Mouse (Mus musculus) activated CD4-positive, CD25-positive, alpha-beta regulatory T cell, adult 4 months (primary cell): ENCODE results near the gene Glud1. TPM values are rescaled to one million over a fixed set of nuclear protein-coding genes. Genes with fewer than 3 reads are reported as not detected.

Experiments
- ATAC-seq: one replicate; pipeline ENCODE4 v1.8.0; 2017
- polyA plus RNA-seq, 2 experiments: library from polyadenylated mRNA; unstranded; fragments of 100-300 nt; shearing (Covaris generic); gene quantifications; one replicate each; pipeline ENCODE4 v1.2.1; 2017

Glud1 gene
- polyA plus RNA-seq, result 10 to 100 TPM; 37.3 to 50.1 TPM

DNA sequence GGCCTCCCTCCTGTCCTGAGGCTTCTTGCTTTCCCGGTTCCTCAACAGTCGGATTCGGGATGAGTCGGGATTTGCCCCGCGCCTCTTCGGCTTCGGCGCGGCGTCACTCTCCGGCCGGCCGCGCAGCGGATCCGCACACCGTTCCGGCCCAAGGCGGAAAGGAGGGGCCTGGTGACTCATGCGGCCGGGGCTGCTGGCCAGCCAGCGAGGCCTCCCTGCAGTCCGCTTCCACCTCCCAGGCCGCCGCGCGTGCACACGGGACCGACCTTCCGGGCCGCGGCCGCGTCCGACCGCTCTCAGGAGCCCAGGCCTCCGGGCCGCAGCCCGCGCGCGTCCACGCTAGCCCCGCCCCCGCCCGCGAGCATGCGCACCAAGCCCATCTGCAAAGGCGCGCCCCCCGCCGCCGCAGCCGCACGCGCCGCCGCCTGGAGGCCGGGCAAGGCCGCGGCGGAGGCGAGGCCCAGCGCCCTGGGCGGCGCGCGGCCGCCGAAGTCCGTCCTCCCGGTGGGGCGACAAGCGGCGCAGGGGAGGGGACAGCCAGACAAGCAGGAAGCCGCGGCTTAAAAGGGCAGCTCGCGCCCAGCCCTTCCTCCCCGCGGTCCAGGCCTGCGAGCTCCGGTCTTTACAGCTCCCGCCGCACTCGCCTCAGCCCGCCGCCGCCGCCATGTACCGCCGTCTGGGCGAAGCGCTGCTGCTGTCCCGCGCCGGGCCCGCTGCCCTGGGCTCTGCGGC is at the start of gene Glud1, which contains the start of gene Shld2:
TSS of gene Glud1 (plus strand) at position 494 of the 732 bp plus-strand sequence.
TSS of gene Shld2 (minus strand) at position 260 of the 732 bp plus-strand sequence.
- peak; percentile 84 for ATAC-seq

DNA sequence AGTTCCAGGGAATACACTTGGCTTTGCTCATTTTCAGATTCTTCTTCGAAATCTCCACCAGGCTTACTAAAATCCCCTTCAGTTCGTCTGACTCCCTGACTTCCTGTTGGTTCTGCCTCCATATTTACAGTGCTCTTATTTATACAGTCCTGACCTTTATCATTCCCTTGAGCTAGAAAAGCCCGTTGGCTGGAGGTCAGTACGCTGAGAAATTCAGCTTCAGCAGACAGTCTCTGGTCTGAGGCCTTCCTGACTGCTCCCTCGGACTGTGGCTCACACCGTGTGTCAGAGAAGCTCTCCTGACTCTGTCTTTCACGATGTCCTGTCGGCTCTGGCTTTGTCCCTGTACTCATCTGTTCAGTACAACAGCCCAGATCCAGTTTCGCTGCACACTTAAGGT is 42.5 kb upstream of the Glud1 start:
- no peak for ATAC-seq

DNA sequence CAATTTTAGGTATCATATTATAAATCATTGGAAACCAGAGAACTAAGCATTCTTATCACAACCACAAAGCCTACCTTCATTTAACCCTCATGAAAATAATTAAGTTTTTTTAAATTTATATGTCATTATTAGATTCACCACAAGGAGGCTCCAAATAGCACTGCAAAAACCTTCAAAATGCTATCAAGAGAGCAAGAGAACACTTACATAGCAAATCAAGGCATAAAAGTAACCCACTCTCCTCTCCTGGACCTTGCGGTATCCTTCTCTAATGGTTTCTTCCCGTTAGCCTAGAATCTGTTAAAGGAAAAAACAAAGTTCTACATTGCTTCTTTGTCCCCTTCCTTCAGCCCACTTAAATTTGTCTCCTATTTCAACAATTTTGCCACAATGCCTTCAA is 37.2 kb upstream of the Glud1 start:
- ATAC-seq, result peak; percentile 57

DNA sequence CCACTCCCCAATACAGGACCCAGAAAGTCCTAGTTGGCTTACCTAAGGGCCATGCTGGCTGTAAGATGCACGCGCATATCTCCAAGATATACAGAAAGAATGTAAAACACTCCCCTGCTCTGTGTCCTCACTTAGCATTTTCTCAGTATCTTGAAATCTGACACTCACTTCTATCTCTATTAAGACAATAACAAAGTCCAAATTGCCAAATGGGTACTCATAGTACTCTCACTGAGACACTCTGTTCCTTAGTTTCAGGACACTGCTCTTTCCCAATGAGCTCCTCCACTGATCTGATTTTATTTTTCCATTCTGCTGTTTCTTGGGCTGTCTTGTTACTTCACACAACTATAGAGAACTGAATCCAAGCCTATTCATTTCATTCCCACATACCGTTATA is 36.4 kb upstream of the Glud1 start:
- ATAC-seq, result no peak

DNA sequence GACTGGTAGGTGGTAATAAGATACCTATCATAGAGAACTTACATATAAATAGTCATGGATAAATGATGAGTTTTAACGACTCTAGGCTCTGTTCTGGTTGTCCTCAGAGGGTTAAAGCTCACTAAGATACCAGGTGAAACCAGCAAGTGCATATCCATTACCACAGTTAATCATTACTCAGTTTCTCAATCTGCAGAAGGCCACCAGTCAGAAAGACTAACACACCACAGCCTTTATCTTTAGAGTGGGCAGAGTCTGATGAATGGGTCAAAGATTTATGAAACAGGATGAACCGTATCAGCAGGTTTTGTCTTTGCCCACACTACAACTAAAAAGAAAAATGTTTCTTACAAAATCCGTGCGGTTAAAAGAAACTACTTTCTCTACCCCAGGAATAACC is 35.3 kb upstream of the Glud1 start:
- no peak for ATAC-seq

DNA sequence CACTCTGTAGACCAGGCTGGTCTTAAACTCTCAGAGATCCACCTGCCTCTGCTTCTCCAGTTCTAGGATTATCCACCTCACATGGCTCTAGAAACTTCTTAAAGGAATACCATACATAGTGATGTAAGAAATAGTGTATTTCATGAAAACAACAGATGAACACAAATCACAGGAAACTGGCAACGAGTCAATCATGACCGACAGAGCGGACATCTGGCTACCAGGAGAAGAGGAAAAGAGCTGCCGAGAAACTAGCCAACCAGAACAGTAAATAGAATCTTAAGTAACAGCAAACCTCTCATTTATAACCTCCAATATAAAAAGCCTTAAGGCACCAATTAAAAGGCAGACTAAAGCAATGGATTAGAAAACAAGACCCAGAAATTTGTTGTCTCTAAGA is 30.8 kb upstream of the Glud1 start:
- ATAC-seq, result no peak

DNA sequence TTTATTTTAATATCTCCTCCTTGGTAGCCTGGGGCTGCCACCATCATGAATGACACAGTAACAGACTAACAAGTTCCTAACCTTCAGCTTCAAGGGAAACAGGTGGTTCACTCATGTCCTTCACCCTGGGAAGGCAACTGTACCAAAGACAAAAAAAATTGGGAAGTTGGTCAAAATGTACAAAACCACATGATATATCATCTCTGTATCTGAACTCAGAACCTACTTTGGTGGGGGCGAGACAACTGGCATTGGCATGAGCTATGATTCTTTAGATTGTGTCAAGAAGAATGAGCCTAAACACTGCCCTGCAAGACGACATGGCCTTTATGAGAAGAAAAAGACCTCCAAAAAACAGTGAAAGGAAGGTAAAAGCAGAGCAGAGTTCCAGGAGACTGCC is 29.7 kb upstream of the Glud1 start:
- ATAC-seq, result no peak

DNA sequence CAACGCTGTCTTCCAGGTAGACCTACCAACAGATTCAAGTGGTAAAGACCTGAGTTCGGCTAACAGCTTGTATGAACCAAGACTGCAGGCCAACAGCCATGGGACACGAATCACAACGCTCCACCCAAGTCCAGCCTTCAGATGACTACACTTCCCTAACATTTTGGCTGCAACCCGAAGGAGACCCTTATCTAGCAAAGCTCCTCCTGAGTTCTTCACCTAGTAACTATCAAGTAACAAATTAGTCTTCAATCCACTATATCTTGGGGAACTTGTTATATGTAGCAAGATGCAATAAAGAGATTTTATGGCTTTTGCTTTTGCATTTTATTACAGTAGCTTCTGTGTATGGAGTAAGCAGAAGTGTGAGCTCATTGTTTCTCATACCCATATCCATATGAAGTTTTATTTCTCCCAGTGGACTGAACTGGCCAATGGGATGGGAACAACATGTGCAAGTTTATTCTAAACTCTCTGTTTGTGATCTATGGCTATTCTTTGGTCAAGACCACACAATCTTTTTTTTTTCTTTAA is 28.7 kb upstream of the Glud1 start:
- ATAC-seq, result no peak

DNA sequence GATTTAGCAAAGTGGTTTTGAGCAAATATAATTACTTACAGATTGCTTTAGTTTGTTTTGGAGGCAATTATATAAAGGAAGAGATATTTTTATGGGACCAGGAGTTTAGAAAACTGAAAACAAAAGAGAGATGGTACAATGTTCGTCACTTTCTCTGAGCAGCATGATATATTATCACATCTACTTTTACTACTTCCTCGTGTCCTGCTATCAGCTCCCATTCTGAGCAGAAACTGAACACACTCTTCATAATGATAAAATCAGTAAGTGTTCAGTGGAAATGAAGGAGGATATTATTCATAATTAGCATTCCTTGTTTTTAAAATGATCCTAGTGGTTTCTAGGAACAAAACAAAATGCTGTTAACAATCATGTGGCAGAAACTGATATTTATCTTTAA is 22.1 kb upstream of the Glud1 start:
- no peak for ATAC-seq

- ATAC-seq, result no peak
These were observed 21.1 kb upstream of the Glud1 start for GRCm38 (mm10) chr14:34289259-34290015.

DNA sequence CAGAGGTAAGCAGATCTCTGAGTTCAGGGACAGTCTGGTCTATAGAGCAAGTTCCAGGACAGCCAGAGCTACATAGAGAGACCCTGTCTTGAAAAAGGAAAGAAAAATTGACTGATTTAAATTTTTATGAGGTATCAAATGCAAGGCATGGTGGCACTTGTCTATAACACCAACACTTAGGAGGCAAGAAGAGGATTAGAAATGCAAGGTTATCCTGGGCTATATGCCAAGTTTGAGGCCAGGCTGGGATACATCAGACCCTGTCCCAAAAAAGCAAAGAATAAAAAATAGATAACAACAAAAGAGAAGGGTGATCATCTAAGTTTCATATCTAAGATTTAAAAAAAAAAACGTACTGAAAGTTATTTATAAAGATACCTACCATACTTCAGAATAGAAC is 20.3 kb upstream of the Glud1 start:
- no peak for ATAC-seq

DNA sequence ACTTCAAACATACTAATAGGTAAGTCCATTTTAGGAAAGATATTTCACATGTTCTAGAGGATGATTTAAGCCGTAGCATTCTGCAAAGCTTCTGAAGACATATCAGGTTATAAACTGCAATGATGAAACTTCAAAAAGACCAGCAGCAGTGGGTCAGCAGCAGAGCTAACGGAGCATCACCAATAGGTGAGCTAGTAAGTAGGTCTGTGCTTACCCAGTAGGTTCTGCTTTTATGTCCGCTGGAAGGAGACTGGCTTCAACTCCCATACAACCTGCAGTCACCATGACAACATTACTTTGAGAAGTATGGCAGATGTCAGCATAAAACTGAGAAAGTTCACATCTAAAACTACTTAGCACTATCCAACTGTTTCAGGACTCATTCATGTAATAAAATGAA is 16.9 kb upstream of the Glud1 start:
- no peak for ATAC-seq

- ATAC-seq, result no peak
These were observed 14.2 kb upstream of the Glud1 start for GRCm38 (mm10) chr14:34296350-34296749.

DNA sequence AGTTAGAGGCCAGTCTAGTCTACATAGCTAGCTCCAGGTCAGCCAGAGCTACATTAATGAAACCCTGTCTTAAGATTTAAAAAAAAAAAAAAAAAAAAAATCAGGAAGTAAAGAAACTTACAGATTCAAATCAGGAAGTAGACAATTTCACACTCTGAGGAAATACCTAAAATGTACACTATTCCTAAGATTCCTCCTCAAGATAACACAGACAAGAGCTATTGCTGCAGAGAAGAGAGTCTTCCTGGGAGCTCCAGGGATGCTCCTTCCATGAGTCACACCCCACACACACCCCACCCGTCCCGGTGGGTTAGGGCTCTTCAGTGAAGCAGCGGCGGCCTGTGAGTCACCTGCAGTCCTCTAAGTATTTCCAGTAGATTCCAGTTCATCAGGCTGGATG is 13.5 kb upstream of the Glud1 start:
- ATAC-seq, result no peak

GRCm38 (mm10) chr14:34297634-34298033 is 12.9 kb upstream of the Glud1 start:
- ATAC-seq, result no peak

DNA sequence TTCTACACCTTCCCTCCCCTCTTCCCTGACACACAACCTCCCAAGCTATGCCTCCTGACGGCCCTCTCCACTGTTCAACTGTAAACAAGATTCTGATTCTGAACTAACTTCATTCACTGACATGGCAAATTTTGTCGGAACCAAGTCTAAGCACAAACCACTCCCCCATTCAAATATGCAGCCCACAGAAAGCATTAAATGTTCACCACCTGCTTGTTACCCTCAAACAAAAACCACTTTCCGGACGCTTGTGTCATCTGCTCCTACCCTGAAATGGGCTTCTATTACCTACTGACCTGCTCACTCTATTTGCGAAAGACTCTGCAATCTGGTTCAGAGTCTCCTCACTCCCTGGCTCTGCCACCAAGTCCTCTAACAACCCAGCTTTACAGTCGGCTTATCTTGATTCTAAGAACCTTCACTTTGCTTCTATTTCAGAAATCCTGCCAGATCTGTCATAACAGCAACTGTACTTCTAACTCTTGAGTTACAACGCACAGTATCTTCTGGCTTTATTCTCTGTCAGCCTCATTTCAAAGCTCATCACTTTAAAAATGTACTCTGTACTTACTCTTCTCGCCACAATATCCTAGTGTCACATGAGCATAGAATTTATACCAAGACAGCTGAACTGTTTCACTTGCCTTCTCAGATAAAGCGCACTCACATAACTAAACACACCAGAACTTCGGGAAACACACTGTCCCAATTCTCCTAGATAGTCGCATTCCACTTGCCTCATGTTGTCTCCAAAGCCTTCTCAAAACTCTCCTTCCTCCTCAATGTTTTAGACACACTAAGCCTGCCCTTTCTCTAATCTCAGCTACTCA is 11.4 kb upstream of the Glud1 start:
- no peak for ATAC-seq

DNA sequence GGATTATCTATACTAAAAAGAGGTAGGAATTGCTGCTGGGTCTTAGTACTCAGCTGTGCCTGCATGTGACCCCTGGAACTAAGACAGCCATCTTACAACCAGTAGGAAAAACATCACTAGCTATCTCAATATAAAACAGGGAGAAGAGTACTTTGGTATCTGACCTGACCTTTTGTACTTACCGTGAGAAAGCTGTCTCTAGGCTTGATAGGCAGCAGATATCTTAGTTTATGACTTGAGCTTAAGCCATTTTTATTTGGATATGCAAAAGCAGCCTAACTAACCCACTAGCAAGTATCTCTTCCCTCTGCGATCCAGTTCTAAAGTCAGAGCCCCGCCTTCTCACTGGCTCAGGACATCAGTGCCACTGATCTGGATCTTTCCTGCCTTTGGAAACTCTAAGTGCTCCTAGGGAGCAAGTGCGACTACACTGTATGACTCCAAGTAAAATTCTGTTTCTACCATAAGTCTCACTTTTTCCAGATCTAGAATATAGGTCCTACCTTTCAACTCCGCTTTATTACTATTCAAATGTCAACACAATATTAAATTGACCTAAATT is 7.8 kb upstream of the Glud1 start:
- no peak for ATAC-seq

GRCm38 (mm10) chr14:34303265-34303680 is 7.3 kb upstream of the Glud1 start:
- no peak for ATAC-seq

DNA sequence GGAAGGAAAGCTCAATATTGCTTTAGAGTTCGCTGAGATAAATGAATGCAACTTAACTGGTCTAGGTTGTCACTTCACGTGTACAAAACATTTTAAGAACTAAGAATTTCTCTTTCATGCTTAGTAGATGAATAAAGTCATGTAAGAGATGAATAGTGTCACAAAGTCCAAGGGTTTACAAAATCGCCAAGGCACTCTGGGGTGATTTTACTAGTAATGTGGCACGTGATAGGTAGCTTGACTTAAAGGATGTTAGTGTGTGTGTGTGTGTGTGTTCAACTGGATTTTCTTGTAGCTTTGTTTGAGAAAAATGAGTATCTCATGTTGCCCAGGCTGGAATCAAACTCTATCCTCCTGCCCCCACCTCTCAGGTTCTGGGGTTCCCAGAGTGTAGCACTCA is 1.3 kb upstream of the Glud1 start:
- no peak for ATAC-seq

DNA sequence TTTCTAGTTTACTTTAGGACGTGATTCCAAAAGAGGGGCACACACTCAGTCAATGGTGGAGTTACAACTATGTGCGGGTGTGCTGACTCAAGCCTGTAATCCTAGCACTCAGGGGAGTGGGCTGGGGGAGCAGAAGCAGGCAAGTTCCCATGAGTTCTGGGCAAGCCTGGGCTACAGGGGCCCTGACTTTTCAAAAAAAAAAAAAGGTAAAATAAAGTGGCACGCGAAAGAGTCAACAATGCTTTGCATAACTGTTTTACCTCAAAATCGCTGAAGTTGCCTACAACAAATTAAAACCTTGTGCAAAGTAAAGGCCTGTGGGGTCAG is 657 bp upstream of the Glud1 start:
- ATAC-seq, result no peak

DNA sequence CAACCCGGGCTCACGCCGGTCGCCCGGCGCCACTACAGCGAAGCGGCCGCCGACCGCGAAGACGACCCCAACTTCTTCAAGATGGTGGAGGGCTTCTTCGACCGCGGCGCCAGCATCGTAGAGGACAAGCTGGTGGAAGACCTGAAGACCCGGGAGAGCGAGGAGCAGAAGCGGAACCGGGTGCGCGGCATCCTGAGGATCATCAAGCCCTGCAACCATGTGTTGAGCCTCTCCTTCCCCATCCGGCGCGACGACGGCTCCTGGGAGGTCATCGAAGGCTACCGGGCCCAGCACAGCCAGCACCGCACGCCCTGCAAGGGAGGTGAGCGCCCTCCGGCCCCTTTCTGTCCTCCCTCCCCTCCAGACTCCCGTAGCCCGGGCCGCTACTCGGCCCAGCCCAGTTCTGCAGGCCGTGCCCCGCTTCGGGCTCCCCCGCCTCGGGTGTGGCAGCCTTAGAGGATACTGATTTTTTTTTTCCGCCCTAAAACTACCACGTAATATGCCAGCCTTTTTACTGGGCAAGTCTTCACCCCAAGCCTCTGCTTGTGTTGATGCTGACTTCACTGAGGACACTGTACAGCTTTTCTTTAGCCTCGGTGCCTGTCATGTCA is 599 bp downstream of the Glud1 start:
- ATAC-seq, result peak; percentile 25

- no peak for ATAC-seq
These were observed 1.2 kb downstream of the Glud1 start for GRCm38 (mm10) chr14:34311691-34312090.
